Mouse (Mus musculus): ENCODE data around the gene Pcsk1. TPM values are rescaled to one million over a fixed set of nuclear protein-coding genes. Genes with fewer than 3 reads are reported as not detected.

Pcsk1 gene
- polyA plus RNA-seq (2014; fragmentation: Nextera tagmentation; extraction: Ambion mirVana) = 0.38 and 0.50 TPM in 2 replicates

GRCm38 (mm10) chr13:75089721-75090410, at the start of gene Pcsk1:
Gene Pcsk1, plus strand, starts transcription at chr13:75089826.
- H3K36me3 ChIP-seq (replicated peaks; ENCODE audit: control insufficient read depth, insufficient read depth, low read depth, low read length) = no peaks in the 10 kb centered on the region
- peak; percentile 10 for DNase-seq (ENCODE audit: low spot score)
- peaks cover 4% of the 10 kb centered on the region; the same call in 1 of the 2 replicates for H3K27me3 ChIP-seq (ENCODE audit: control insufficient read depth, insufficient read depth, low read length)
- H3K27ac ChIP-seq (replicated peaks; ENCODE audit: low read depth, low read length) = no peak within 1 kb of the TSS
- 1% methylated on average over 28 of the region's 28 CpGs for WGBS
- H3K4me1 ChIP-seq (ENCODE audit: control insufficient read depth, insufficient read depth, low read length) = no peaks in the 10 kb centered on the region
- ATAC-seq (replicated peaks; ENCODE audit: insufficient number of reproducible peaks, low FRiP score, low TSS enrichment, low read depth) = no peak
- H3K4me3 ChIP-seq (ENCODE audit: low read depth, low read length) = peak within 1 kb of the TSS; percentile 26
- H3K4me2 ChIP-seq (ENCODE audit: low read depth, low read length) = peak within 1 kb of the TSS; percentile 57
- H3K9me3 ChIP-seq (replicated peaks; ENCODE audit: control insufficient read depth, low read length) = no peaks in the 10 kb centered on the region
- H3K9ac ChIP-seq (replicated peaks; ENCODE audit: low read length) = peak within 1 kb of the TSS; percentile 22; the same call in 1 of the 2 replicates

GRCm38 (mm10) chr13:75058818-75059217, 30.8 kb upstream of the Pcsk1 start:
- no peak overlapping the region for H3K9ac ChIP-seq (replicated peaks; ENCODE audit: low read length)
- no peaks in the 10 kb centered on the region for H3K4me1 ChIP-seq (ENCODE audit: control insufficient read depth, insufficient read depth, low read length)
- no peak for ATAC-seq (replicated peaks; ENCODE audit: insufficient number of reproducible peaks, low FRiP score, low TSS enrichment, low read depth)
- H3K4me3 ChIP-seq (ENCODE audit: low read depth, low read length) = no peak overlapping the region
- H3K9me3 ChIP-seq (replicated peaks; ENCODE audit: control insufficient read depth, low read length) = no peaks in the 10 kb centered on the region
- no peaks in the 10 kb centered on the region for H3K36me3 ChIP-seq (replicated peaks; ENCODE audit: control insufficient read depth, insufficient read depth, low read depth, low read length)
- no peaks in the 10 kb centered on the region for H3K27me3 ChIP-seq (ENCODE audit: control insufficient read depth, insufficient read depth, low read length)
- no peak for DNase-seq (ENCODE audit: low spot score)
- H3K27ac ChIP-seq (replicated peaks; ENCODE audit: low read depth, low read length) = no peak overlapping the region
- H3K4me2 ChIP-seq (ENCODE audit: low read depth, low read length) = no peak overlapping the region

- 89% methylated on average over 3 of the region's 3 CpGs for WGBS
- H3K4me3 ChIP-seq (ENCODE audit: low read depth, low read length) = no peak overlapping the region
- no peak overlapping the region for H3K9ac ChIP-seq (replicated peaks; ENCODE audit: low read length)
- H3K4me1 ChIP-seq (ENCODE audit: control insufficient read depth, insufficient read depth, low read length) = no peaks in the 10 kb centered on the region
- no peaks in the 10 kb centered on the region for H3K9me3 ChIP-seq (replicated peaks; ENCODE audit: control insufficient read depth, low read length)
- H3K27me3 ChIP-seq (ENCODE audit: control insufficient read depth, insufficient read depth, low read length) = no peaks in the 10 kb centered on the region
- H3K36me3 ChIP-seq (replicated peaks; ENCODE audit: control insufficient read depth, insufficient read depth, low read depth, low read length) = no peaks in the 10 kb centered on the region
- ATAC-seq (replicated peaks; ENCODE audit: insufficient number of reproducible peaks, low FRiP score, low TSS enrichment, low read depth) (no peak), DNase-seq (ENCODE audit: low spot score) (no peak)
- no peak overlapping the region for H3K4me2 ChIP-seq (ENCODE audit: low read depth, low read length)
- H3K27ac ChIP-seq (replicated peaks; ENCODE audit: low read depth, low read length) = no peak overlapping the region
Observed at GRCm38 (mm10) chr13:75063947-75064346, 25.7 kb upstream of the Pcsk1 start.

GRCm38 (mm10) chr13:75088597-75088996, 1.0 kb upstream of the Pcsk1 start:
- Histone ChIP-seq H3K9me3 (replicated peaks; ENCODE audit: control insufficient read depth, low read length) (no peaks in the 10 kb centered on the region), H3K4me2 (ENCODE audit: low read depth, low read length) (no peak overlapping the region), H3K4me3 (ENCODE audit: low read depth, low read length) (no peak overlapping the region), H3K27me3 (ENCODE audit: control insufficient read depth, insufficient read depth, low read length) (peaks cover 4% of the 10 kb centered on the region; the same call in 1 of the 2 replicates), H3K4me1 (ENCODE audit: control insufficient read depth, insufficient read depth, low read length) (no peaks in the 10 kb centered on the region), H3K9ac (replicated peaks; ENCODE audit: low read length) (no peak overlapping the region), H3K27ac (replicated peaks; ENCODE audit: low read depth, low read length) (no peak overlapping the region), H3K36me3 (replicated peaks; ENCODE audit: control insufficient read depth, insufficient read depth, low read depth, low read length) (no peaks in the 10 kb centered on the region)
- 19% methylated on average over 6 of the region's 6 CpGs for WGBS
- ATAC-seq (replicated peaks; ENCODE audit: insufficient number of reproducible peaks, low FRiP score, low TSS enrichment, low read depth) (no peak), DNase-seq (ENCODE audit: low spot score) (peak; percentile 84)

- WGBS = under 1% methylated on average over 12 of the region's 12 CpGs
Observed at GRCm38 (mm10) chr13:75090411-75090779, 769 bp downstream of the Pcsk1 start.

GRCm38 (mm10) chr13:75091071-75091470, 1.4 kb downstream of the Pcsk1 start:
- no peak overlapping the region for H3K4me2 ChIP-seq (ENCODE audit: low read depth, low read length)
- ATAC-seq (replicated peaks; ENCODE audit: insufficient number of reproducible peaks, low FRiP score, low TSS enrichment, low read depth) (no peak), DNase-seq (ENCODE audit: low spot score) (no peak)
- H3K4me1 ChIP-seq (ENCODE audit: control insufficient read depth, insufficient read depth, low read length) = no peaks in the 10 kb centered on the region
- H3K9ac ChIP-seq (replicated peaks; ENCODE audit: low read length) = no peak overlapping the region
- whole genome bisulfite sequencing = 69% methylated on average over 5 of the region's 5 CpGs
- H3K27ac ChIP-seq (replicated peaks; ENCODE audit: low read depth, low read length) = no peak overlapping the region
- H3K27me3 ChIP-seq (ENCODE audit: control insufficient read depth, insufficient read depth, low read length) = peaks cover 4% of the 10 kb centered on the region; the same call in 1 of the 2 replicates
- no peaks in the 10 kb centered on the region for H3K36me3 ChIP-seq (replicated peaks; ENCODE audit: control insufficient read depth, insufficient read depth, low read depth, low read length)
- no peak overlapping the region for H3K4me3 ChIP-seq (ENCODE audit: low read depth, low read length)
- H3K9me3 ChIP-seq (replicated peaks; ENCODE audit: control insufficient read depth, low read length) = no peaks in the 10 kb centered on the region

More at GRCm38 (mm10) chr13:75090411-75090779, 769 bp downstream of the Pcsk1 start:
- peaks cover 4% of the 10 kb centered on the region; the same call in 1 of the 2 replicates for H3K27me3 ChIP-seq (ENCODE audit: control insufficient read depth, insufficient read depth, low read length)
- H3K9me3 ChIP-seq (replicated peaks; ENCODE audit: control insufficient read depth, low read length) = no peaks in the 10 kb centered on the region
- H3K4me2 ChIP-seq (ENCODE audit: low read depth, low read length) = peak overlapping the region; percentile 57
- no peak overlapping the region; the same call in 1 of the 2 replicates for H3K9ac ChIP-seq (replicated peaks; ENCODE audit: low read length)
- H3K27ac ChIP-seq (replicated peaks; ENCODE audit: low read depth, low read length) = no peak overlapping the region
- ATAC-seq (replicated peaks; ENCODE audit: insufficient number of reproducible peaks, low FRiP score, low TSS enrichment, low read depth) (0 out of 2 replicates have a peak, but pooled peaks have one; percentile 56), DNase-seq (ENCODE audit: low spot score) (peak; percentile 45)
- H3K36me3 ChIP-seq (replicated peaks; ENCODE audit: control insufficient read depth, insufficient read depth, low read depth, low read length) = no peaks in the 10 kb centered on the region
- H3K4me3 ChIP-seq (ENCODE audit: low read depth, low read length) = peak overlapping the region; percentile 26
- H3K4me1 ChIP-seq (ENCODE audit: control insufficient read depth, insufficient read depth, low read length) = no peaks in the 10 kb centered on the region

GRCm38 (mm10) chr13:75095487-75095886, 5.9 kb downstream of the Pcsk1 start:
- no peaks in the 10 kb centered on the region for H3K9me3 ChIP-seq (replicated peaks; ENCODE audit: control insufficient read depth, low read length)
- H3K36me3 ChIP-seq (replicated peaks; ENCODE audit: control insufficient read depth, insufficient read depth, low read depth, low read length) = no peaks in the 10 kb centered on the region
- H3K27ac ChIP-seq (replicated peaks; ENCODE audit: low read depth, low read length) = no peak overlapping the region
- ATAC-seq (replicated peaks; ENCODE audit: insufficient number of reproducible peaks, low FRiP score, low TSS enrichment, low read depth) = no peak
- H3K9ac ChIP-seq (replicated peaks; ENCODE audit: low read length) = no peak overlapping the region
- H3K4me3 ChIP-seq (ENCODE audit: low read depth, low read length) = no peak overlapping the region
- DNase-seq (ENCODE audit: low spot score) = no peak
- no peaks in the 10 kb centered on the region for H3K27me3 ChIP-seq (ENCODE audit: control insufficient read depth, insufficient read depth, low read length)
- H3K4me1 ChIP-seq (ENCODE audit: control insufficient read depth, insufficient read depth, low read length) = no peaks in the 10 kb centered on the region
- H3K4me2 ChIP-seq (ENCODE audit: low read depth, low read length) = no peak overlapping the region

- Histone ChIP-seq H3K4me3 (ENCODE audit: low read depth, low read length) (no peak overlapping the region), H3K27me3 (ENCODE audit: control insufficient read depth, insufficient read depth, low read length) (no peaks in the 10 kb centered on the region), H3K27ac (replicated peaks; ENCODE audit: low read depth, low read length) (no peak overlapping the region), H3K9me3 (replicated peaks; ENCODE audit: control insufficient read depth, low read length) (no peaks in the 10 kb centered on the region), H3K9ac (replicated peaks; ENCODE audit: low read length) (no peak overlapping the region), H3K4me2 (ENCODE audit: low read depth, low read length) (no peak overlapping the region), H3K36me3 (replicated peaks; ENCODE audit: control insufficient read depth, insufficient read depth, low read depth, low read length) (no peaks in the 10 kb centered on the region), H3K4me1 (ENCODE audit: control insufficient read depth, insufficient read depth, low read length) (no peaks in the 10 kb centered on the region)
- 51% methylated on average over 2 of the region's 2 CpGs for WGBS
- DNase-seq (ENCODE audit: low spot score) (no peak), ATAC-seq (replicated peaks; ENCODE audit: insufficient number of reproducible peaks, low FRiP score, low TSS enrichment, low read depth) (no peak)
Observed at GRCm38 (mm10) chr13:75113114-75113513, 23.5 kb downstream of the Pcsk1 start.
